Mouse (Mus musculus) lung, adult 2 months (tissue): ENCODE data around the gene Pip4k2c.

Experiments
- CTCF ChIP-seq: fragments of 200-500 bp; IDR thresholded peaks from 2 replicates; pipeline ENCODE4 v1.5.1; 2011; ENCODE audit warnings: mild to moderate bottlenecking, low read length, control low read depth; ENCODE audit not compliant: insufficient read depth
- POLR2A ChIP-seq: fragments of 200-500 bp; IDR thresholded peaks from 2 replicates; pipeline ENCODE4 v1.6.1; 2011; ENCODE audit warnings: low read depth, mild to moderate bottlenecking, control low read depth, low read length, borderline replicate concordance; ENCODE audit errors: extremely low read depth

GRCm38 (mm10) chr10:127153323-127153722 lies 58.1 kb downstream of the Pip4k2c start:
- no peak for TF ChIP-seq CTCF
- TF ChIP-seq POLR2A: no peak
